Mouse (Mus musculus): ENCODE results near the gene Rwdd4a. TPM values are rescaled to one million over a fixed set of nuclear protein-coding genes. Genes with fewer than 3 reads are reported as not detected.

Rwdd4a gene
- polyA plus RNA-seq, 1 experiment from 2014 or later, result 31.2 TPM

GRCm38 (mm10) chr8:47544094-47544493 lies 10.6 kb downstream of the Rwdd4a start:
- Histone ChIP-seq H3K4me3 (ENCODE audit: low read depth, low read length) (no peak overlapping the region), H3K9ac (ENCODE audit: low read depth, low read length) (no peak overlapping the region), H3K4me2 (replicated peaks; ENCODE audit: low read depth) (no peak overlapping the region), H3K27ac (ENCODE audit: low read depth, low read length) (no peak overlapping the region), H3K4me1 (replicated peaks; ENCODE audit: control insufficient read depth, insufficient read depth, low read length) (no peaks in the 10 kb centered on the region), H3K9me3 (ENCODE audit: control insufficient read depth) (no peaks in the 10 kb centered on the region), H3K36me3 (ENCODE audit: control insufficient read depth, insufficient read depth) (peaks cover 60% of the 10 kb centered on the region), H3K27me3 (replicated peaks; ENCODE audit: control insufficient read depth, insufficient read depth, low read length) (no peaks in the 10 kb centered on the region)
- TF ChIP-seq CTCF (IDR thresholded peaks at IDR 0.05; ENCODE audit: low read depth), result no peak
- 96% methylated on average over 5 of the region's 5 CpGs for WGBS
- no peak for ATAC-seq

GRCm38 (mm10) chr8:47547102-47547501 lies 13.6 kb downstream of the Rwdd4a start:
- ATAC-seq, result no peak
- WGBS, result 97% methylated on average over 10 of the region's 10 CpGs
- H3K36me3 ChIP-seq (ENCODE audit: control insufficient read depth, insufficient read depth), result peaks cover 78% of the 10 kb centered on the region

GRCm38 (mm10) chr8:47553613-47554012 lies 20.1 kb downstream of the Rwdd4a start:
- 84% methylated on average over 6 of the region's 6 CpGs for WGBS
- H3K36me3 ChIP-seq (ENCODE audit: control insufficient read depth, insufficient read depth), result peaks cover 27% of the 10 kb centered on the region
- H3K27me3 ChIP-seq (replicated peaks; ENCODE audit: control insufficient read depth, insufficient read depth, low read length), result no peaks in the 10 kb centered on the region
- H3K4me3 ChIP-seq (ENCODE audit: low read depth, low read length), result no peak overlapping the region
- no peak overlapping the region for H3K4me2 ChIP-seq (replicated peaks; ENCODE audit: low read depth)
- no peak overlapping the region for H3K27ac ChIP-seq (ENCODE audit: low read depth, low read length)
- ATAC-seq, result no peak
- no peaks in the 10 kb centered on the region for H3K4me1 ChIP-seq (replicated peaks; ENCODE audit: control insufficient read depth, insufficient read depth, low read length)
- no peak overlapping the region for H3K9ac ChIP-seq (ENCODE audit: low read depth, low read length)
- no peaks in the 10 kb centered on the region for H3K9me3 ChIP-seq (ENCODE audit: control insufficient read depth)
- peak; percentile 56 for TF ChIP-seq CTCF (IDR thresholded peaks at IDR 0.05; ENCODE audit: low read depth)

More at GRCm38 (mm10) chr8:47547102-47547501, 13.6 kb downstream of the Rwdd4a start:
- H3K27ac ChIP-seq (ENCODE audit: low read depth, low read length), result no peak overlapping the region
- no peaks in the 10 kb centered on the region for H3K27me3 ChIP-seq (replicated peaks; ENCODE audit: control insufficient read depth, insufficient read depth, low read length)
- no peak overlapping the region for H3K9ac ChIP-seq (ENCODE audit: low read depth, low read length)
- H3K9me3 ChIP-seq (ENCODE audit: control insufficient read depth), result no peaks in the 10 kb centered on the region
- no peaks in the 10 kb centered on the region for H3K4me1 ChIP-seq (replicated peaks; ENCODE audit: control insufficient read depth, insufficient read depth, low read length)
- H3K4me3 ChIP-seq (ENCODE audit: low read depth, low read length), result no peak overlapping the region
- H3K4me2 ChIP-seq (replicated peaks; ENCODE audit: low read depth), result no peak overlapping the region
- TF ChIP-seq CTCF (IDR thresholded peaks at IDR 0.05; ENCODE audit: low read depth), result no peak

GRCm38 (mm10) chr8:47556446-47556845 lies 23.0 kb downstream of the Rwdd4a start:
- 82% methylated on average over 7 of the region's 7 CpGs for WGBS
- no peak for TF ChIP-seq CTCF (IDR thresholded peaks at IDR 0.05; ENCODE audit: low read depth)

GRCm38 (mm10) chr8:47558274-47558673 lies 24.8 kb downstream of the Rwdd4a start:
- H3K4me1 ChIP-seq (replicated peaks; ENCODE audit: control insufficient read depth, insufficient read depth, low read length), result no peaks in the 10 kb centered on the region
- TF ChIP-seq CTCF (IDR thresholded peaks at IDR 0.05; ENCODE audit: low read depth), result no peak
- 34% methylated on average over 7 of the region's 7 CpGs for WGBS
- H3K27me3 ChIP-seq (replicated peaks; ENCODE audit: control insufficient read depth, insufficient read depth, low read length), result no peaks in the 10 kb centered on the region
- H3K9me3 ChIP-seq (ENCODE audit: control insufficient read depth), result no peaks in the 10 kb centered on the region
- no peak overlapping the region for H3K9ac ChIP-seq (ENCODE audit: low read depth, low read length)
- H3K4me3 ChIP-seq (ENCODE audit: low read depth, low read length), result no peak overlapping the region
- no peak for ATAC-seq
- no peak overlapping the region for H3K27ac ChIP-seq (ENCODE audit: low read depth, low read length)
- no peak overlapping the region for H3K4me2 ChIP-seq (replicated peaks; ENCODE audit: low read depth)
- H3K36me3 ChIP-seq (ENCODE audit: control insufficient read depth, insufficient read depth), result no peaks in the 10 kb centered on the region

More at GRCm38 (mm10) chr8:47556446-47556845, 23.0 kb downstream of the Rwdd4a start:
- Histone ChIP-seq H3K27me3 (replicated peaks; ENCODE audit: control insufficient read depth, insufficient read depth, low read length) (no peaks in the 10 kb centered on the region), H3K9ac (ENCODE audit: low read depth, low read length) (no peak overlapping the region), H3K9me3 (ENCODE audit: control insufficient read depth) (no peaks in the 10 kb centered on the region), H3K36me3 (ENCODE audit: control insufficient read depth, insufficient read depth) (peaks cover under 1% of the 10 kb centered on the region), H3K4me1 (replicated peaks; ENCODE audit: control insufficient read depth, insufficient read depth, low read length) (no peaks in the 10 kb centered on the region), H3K27ac (ENCODE audit: low read depth, low read length) (no peak overlapping the region), H3K4me2 (replicated peaks; ENCODE audit: low read depth) (no peak overlapping the region), H3K4me3 (ENCODE audit: low read depth, low read length) (no peak overlapping the region)
- ATAC-seq, result no peak

- no peak overlapping the region for H3K27ac ChIP-seq (ENCODE audit: low read depth, low read length)
These were observed 27.3 kb downstream of the Rwdd4a start for GRCm38 (mm10) chr8:47560801-47561200.

GRCm38 (mm10) chr8:47566551-47566950 lies 33.1 kb downstream of the Rwdd4a start:
- Histone ChIP-seq H3K27ac (ENCODE audit: low read depth, low read length) (no peak overlapping the region), H3K4me2 (replicated peaks; ENCODE audit: low read depth) (no peak overlapping the region), H3K9ac (ENCODE audit: low read depth, low read length) (no peak overlapping the region), H3K9me3 (ENCODE audit: control insufficient read depth) (no peaks in the 10 kb centered on the region), H3K4me3 (ENCODE audit: low read depth, low read length) (no peak overlapping the region), H3K27me3 (replicated peaks; ENCODE audit: control insufficient read depth, insufficient read depth, low read length) (no peaks in the 10 kb centered on the region), H3K4me1 (replicated peaks; ENCODE audit: control insufficient read depth, insufficient read depth, low read length) (no peaks in the 10 kb centered on the region), H3K36me3 (ENCODE audit: control insufficient read depth, insufficient read depth) (no peaks in the 10 kb centered on the region)
- TF ChIP-seq CTCF (IDR thresholded peaks at IDR 0.05; ENCODE audit: low read depth), result no peak
- WGBS, result 94% methylated on average over 6 of the region's 6 CpGs
- no peak for ATAC-seq

More at GRCm38 (mm10) chr8:47560801-47561200, 27.3 kb downstream of the Rwdd4a start:
- Histone ChIP-seq H3K27me3 (replicated peaks; ENCODE audit: control insufficient read depth, insufficient read depth, low read length) (no peaks in the 10 kb centered on the region), H3K9ac (ENCODE audit: low read depth, low read length) (no peak overlapping the region), H3K4me1 (replicated peaks; ENCODE audit: control insufficient read depth, insufficient read depth, low read length) (no peaks in the 10 kb centered on the region), H3K9me3 (ENCODE audit: control insufficient read depth) (no peaks in the 10 kb centered on the region), H3K4me2 (replicated peaks; ENCODE audit: low read depth) (no peak overlapping the region), H3K36me3 (ENCODE audit: control insufficient read depth, insufficient read depth) (no peaks in the 10 kb centered on the region), H3K4me3 (ENCODE audit: low read depth, low read length) (no peak overlapping the region)
- TF ChIP-seq CTCF (IDR thresholded peaks at IDR 0.05; ENCODE audit: low read depth), result no peak
- 86% methylated on average over 7 of the region's 7 CpGs for WGBS
- ATAC-seq, result no peak
